Mouse (Mus musculus) T-helper 17 cell (primary cell): ENCODE results near the gene Aff3.

ENCODE experiments used
- in situ Hi-C, 2 experiments: fragments of 300-600 bp; cut with MboI, MseI; formaldehyde crosslinking; loops; 1 replicate in 1 of 2; 2 replicates in 1 of 2; pipeline ENCODE4 v1.15.1; 2025; ENCODE audit warnings: high pct_unique_total_duplicates in 2 of 2

Aff3 gene

GRCm38 (mm10) chr1:38604611-38605010, 60.1 kb downstream of the Aff3 start:
- in situ Hi-C loops: no loop called here

- in situ Hi-C loops: no loop called here
These were observed 62.8 kb downstream of the Aff3 start for GRCm38 (mm10) chr1:38601802-38602508.

GRCm38 (mm10) chr1:38595311-38595710, 69.4 kb downstream of the Aff3 start:
- in situ Hi-C loops: no loop called here

DNA sequence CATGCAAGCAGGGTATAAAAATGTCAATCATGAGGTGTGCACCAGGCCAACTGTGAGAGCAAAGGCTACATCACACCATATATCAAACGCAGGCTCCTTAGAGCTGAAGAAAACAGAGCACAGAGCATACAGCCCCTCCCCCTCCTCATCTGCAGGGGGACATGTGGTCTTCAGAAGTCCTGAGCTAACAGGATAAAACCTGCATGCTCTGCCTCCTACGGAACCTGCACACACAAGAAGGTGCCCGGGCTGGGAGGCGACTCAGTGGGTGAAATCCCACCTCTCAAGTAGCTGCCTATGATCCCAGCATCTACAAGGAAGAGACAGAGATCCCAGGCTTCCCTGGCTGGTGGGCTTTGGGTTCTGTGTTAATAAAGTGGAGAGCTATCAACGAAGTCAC, 70.0 kb downstream of the Aff3 start:
- in situ Hi-C loops: no loop called here

- in situ Hi-C loops: no loop called here
These were observed 73.6 kb downstream of the Aff3 start for GRCm38 (mm10) chr1:38591194-38591593.

DNA sequence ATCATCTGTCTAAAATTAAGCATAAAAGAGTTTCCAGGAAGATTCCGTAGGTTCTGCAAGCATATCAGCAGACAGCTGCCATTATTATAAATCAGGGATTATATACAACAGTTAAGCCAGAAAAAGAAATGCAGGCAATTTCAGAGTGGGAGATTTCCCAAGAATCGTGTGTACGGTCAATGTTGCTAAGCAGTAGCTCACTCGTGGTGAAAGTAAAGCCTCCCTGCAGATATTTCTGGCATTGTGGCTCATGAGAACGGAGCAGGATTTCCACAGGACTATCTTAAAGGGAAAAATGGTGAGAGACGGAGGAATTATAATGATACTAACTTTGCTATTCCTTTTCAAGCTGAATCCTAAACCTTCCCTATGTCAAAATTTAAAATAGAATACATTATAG, 76.0 kb downstream of the Aff3 start:
- in situ Hi-C loops: no loop called here

GRCm38 (mm10) chr1:38582328-38582727, 82.4 kb downstream of the Aff3 start:
- in situ Hi-C loops: loop anchor here in 1 of 2 experiments (5.0 kb wide), 1 partner anchor 35 kb away; no protein-coding TSS in a partner anchor

DNA sequence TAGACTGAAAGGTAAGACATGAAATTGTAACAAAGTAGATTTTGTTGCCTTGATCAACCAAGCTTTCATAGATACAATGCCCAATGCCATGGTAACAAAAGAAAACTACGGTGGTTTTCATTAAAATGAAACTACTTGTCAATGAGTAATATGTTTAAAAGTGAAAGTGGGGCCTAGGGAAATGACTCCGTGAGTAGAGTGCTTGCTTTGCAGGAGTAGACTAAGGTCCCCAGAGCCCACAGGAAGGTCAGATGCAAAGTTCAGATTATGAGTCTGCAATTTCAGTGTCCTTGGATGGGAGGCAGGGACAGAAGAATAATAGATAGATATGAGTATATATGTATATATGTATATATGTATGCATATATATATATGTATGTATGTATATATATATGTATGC, 84.2 kb downstream of the Aff3 start:
- in situ Hi-C loops: loop anchor here in 1 of 2 experiments (5.0 kb wide), 1 partner anchor 37 kb away; no protein-coding TSS in a partner anchor

GRCm38 (mm10) chr1:38578339-38578738, 86.4 kb downstream of the Aff3 start:
- in situ Hi-C loops: no loop called here

- in situ Hi-C loops: no loop called here
These were observed 97.0 kb downstream of the Aff3 start for GRCm38 (mm10) chr1:38567791-38568190.

DNA sequence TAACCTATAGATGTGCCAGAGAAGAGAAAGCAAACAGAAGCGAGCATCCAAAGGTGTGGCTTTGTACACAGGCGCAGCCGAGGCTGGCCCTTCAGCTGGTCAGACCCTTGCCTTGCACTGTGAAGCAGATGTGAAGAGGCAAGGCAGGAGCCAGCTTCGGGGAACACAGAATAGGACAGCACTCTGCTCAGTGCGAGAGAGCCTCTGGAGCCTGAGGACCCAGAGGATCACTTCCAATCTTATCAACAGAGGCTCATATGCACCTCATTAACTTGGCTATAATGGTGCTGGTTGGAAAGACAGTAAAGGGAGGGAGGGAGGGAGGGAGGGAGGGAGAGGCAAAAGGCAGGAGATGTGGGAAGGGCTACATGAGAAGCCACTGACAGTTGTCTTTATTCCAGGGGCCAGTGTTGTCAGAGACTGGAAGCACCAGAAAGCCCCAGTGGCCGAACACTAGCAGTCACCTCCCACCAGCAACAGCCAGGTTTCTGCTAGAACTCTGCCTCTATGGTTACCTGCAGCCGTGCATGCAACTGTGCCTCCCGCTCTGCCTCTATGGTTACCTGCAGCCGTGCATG, 98.6 kb downstream of the Aff3 start:
- in situ Hi-C loops: no loop called here

DNA sequence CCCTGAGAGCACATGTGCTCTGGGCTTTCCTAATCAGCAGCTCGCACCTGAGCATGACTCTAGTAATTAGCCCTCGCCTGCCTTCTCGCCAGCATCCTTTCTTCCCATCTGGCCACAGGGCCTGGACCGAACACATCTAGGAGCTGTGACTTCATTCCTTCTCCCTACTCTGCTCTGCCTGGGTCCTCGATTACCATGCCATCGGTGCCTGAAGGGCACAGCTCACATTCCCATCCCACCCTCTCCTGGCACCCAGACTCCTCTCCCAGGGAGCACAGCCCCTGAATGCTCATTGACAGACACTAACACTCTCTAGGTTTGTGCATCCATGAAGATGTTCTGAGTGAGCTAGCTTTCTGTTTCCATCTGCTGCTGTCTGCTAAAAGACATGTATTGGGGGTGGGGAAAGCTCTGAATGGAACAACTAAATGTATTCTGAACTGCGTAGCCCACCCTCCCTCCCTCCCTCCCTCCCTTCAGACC, 99.4 kb downstream of the Aff3 start:
- in situ Hi-C loops: no loop called here

GRCm38 (mm10) chr1:38562397-38563199, 102.2 kb downstream of the Aff3 start:
- in situ Hi-C loops: no loop called here

GRCm38 (mm10) chr1:38561331-38561730, 103.4 kb downstream of the Aff3 start:
- in situ Hi-C loops: no loop called here

GRCm38 (mm10) chr1:38560666-38561065, 104.1 kb downstream of the Aff3 start:
- in situ Hi-C loops: no loop called here

DNA sequence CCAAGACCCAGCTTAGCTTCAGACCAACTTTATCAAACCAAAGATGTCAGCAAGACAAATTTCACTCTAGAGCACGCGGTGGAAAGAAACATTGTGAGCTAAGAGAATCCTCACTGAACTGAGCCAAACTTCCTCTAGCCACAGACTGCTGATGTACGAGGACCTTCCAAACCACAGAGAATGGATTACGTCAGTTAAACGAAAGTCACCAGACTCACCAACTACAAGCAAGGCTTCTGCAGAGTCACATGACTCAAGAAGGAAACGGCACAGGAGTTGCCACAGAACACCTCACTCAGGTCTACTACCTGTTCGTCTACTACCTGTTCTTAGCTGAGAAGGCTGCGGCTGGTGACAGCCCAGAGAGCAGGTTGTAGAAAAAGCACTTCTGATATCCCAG, 107.1 kb downstream of the Aff3 start:
- in situ Hi-C loops: no loop called here

GRCm38 (mm10) chr1:38554546-38554945, 110.2 kb downstream of the Aff3 start:
- in situ Hi-C loops: no loop called here

DNA sequence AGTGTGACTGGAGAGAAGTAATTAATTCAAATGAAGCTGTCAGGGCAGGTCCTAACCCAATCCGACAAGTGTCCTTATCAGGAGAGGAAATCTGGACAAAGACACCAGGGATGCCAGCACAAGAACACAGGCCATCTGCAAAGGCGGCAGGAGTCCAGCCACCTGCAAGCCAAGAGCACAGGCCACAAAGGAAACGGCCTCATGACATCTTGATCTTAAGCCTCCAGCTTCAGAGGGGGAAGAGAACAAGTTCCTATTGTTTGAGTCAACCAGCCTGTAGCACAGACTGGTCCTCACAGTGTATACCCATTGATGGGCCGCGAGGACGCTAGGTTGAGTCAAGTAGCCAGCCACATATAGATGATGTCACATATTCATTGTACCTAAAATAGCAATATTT, 111.7 kb downstream of the Aff3 start:
- in situ Hi-C loops: no loop called here

- in situ Hi-C loops: no loop called here
These were observed 114.2 kb downstream of the Aff3 start for GRCm38 (mm10) chr1:38550579-38550978.

- in situ Hi-C loops: no loop called here
These were observed 115.8 kb downstream of the Aff3 start for GRCm38 (mm10) chr1:38548671-38549661.

GRCm38 (mm10) chr1:38547685-38548084, 117.1 kb downstream of the Aff3 start:
- in situ Hi-C loops: no loop called here
